In genomic region chr10:34230121-34230675, GRCm38 (mm10) we compare ENCODE assay signal across 15 mouse cellular contexts.
"Had no signal": no experiment of that assay in that cellular context is flagged by ENCODE, and none has a peak within 500 bp of the region (broad histone marks: within the 10 kb centered on the region; RNA-seq: fewer than 3 reads in every experiment).

No protein-coding gene starts in this region.

- DNase-seq: kidney, adult 2 months; kidney, postnatal 25 days; lung, adult 2 months; lung, postnatal 36 days; retina, postnatal 1 day; right cerebral cortex, postnatal 4 days; spleen, adult 18-20 months; thymus, adult 2 months; thymus, postnatal 25 days had no signal

- H3K27me3 ChIP-seq: liver, embryonic 15.5 days; neural tube, embryonic 13.5 days had no signal

- H3K4me2 ChIP-seq: liver, embryonic 11.5 days; liver, embryonic 15.5 days; neural tube, embryonic 13.5 days had no signal

- H3K4me3 ChIP-seq: left cerebral cortex, adult 2 months; limb, embryonic 10.5 days; liver, embryonic 15.5 days; neural tube, embryonic 13.5 days had no signal

- H3K9ac ChIP-seq: liver, embryonic 15.5 days; neural tube, embryonic 13.5 days had no signal

- H3K36me3 ChIP-seq: limb, embryonic 10.5 days; liver, embryonic 15.5 days; neural tube, embryonic 13.5 days had no signal

- H3K9me3 ChIP-seq: limb, embryonic 10.5 days; liver, embryonic 15.5 days; neural tube, embryonic 13.5 days had no signal

- ATAC-seq: lung, postnatal 0 days had no signal

- H3K27ac ChIP-seq: left cerebral cortex, adult 2 months; limb, embryonic 10.5 days; liver, embryonic 15.5 days; neural tube, embryonic 13.5 days had no signal

- H3K4me1 ChIP-seq: liver, embryonic 15.5 days; neural tube, embryonic 13.5 days had no signal
